Mouse (Mus musculus) lung, postnatal 0 days (tissue): Measurements from ENCODE around the gene Sit1.

Experiments
- CTCF ChIP-seq: IDR thresholded peaks from 2 replicates; pipeline ENCODE4 v1.5.1; 2016; ENCODE audit warnings: antibody characterized with exemption, mild to moderate bottlenecking
- EP300 ChIP-seq: IDR thresholded peaks from 2 replicates; pipeline ENCODE4 v1.6.1; 2016; ENCODE audit warnings: antibody characterized with exemption, mild to moderate bottlenecking, control low read depth

DNA sequence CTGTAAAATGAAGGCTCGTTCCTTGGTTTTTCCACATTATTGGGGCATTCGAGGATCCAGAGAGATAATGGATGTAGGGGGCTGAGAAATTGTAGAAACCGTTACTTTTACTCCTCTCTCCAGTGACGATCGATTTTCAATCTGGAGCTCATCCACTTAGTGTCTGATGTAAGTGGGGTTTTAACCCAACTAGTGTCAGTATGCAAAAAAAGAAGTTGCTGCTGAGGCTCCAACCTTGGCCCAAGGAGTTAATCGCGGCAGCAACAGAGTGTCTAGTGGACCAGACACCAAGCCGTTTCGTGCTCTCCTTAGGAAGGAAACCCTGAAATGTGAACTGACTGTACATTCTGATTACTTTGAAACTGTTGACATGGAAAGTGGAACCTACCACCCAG, 10.3 kb upstream of the Sit1 start:
- no peak for TF ChIP-seq CTCF
- no peak for TF ChIP-seq EP300
